Mouse (Mus musculus): ENCODE measurements around the gene Resp18.

Gene Resp18

DNA sequence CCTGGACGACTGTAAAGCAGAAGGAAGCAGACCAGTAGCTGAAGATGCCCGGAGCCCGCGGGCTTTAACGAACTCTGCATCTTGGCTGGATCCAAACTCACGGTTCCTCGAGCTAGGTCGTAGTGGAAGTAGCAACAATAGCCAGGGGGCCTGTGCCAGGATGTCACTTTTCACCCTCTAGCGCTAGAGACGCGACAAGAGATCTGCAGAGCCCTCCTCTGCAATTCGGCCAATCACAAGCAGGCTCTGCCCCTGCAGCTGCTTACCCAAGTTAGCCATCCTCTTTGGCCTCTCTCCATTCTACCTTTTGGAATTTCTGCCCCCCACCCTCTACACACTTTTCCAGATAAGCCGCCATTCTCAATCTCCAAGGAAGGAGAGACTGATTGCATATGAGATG, at the start of gene Resp18:
Resp18 (minus strand) TSS at position 188 of the 400 bp plus-strand sequence.
- no peak for DNase-seq (ENCODE audit: low spot score)

DNA sequence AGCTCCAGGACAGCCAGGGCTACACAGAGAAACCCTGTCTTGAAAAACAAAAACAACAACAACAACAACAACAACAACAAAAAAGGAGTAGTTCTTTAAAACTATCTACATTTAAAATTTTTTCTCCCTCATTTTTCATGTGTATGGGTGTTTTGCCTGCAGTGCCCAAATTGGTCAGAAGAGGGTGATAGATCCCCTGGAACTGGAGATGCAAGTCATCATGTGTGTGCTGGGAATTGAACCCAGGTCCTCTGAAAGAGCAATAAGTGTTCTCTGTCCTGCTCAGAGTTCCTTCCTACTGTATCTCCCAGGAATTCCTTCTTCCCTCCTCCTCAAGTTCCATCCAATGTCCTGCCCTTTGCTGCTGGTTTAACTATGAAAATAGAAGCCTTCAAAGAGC, 49.2 kb upstream of the Resp18 start:
- no peak for DNase-seq (ENCODE audit: low spot score)

DNA sequence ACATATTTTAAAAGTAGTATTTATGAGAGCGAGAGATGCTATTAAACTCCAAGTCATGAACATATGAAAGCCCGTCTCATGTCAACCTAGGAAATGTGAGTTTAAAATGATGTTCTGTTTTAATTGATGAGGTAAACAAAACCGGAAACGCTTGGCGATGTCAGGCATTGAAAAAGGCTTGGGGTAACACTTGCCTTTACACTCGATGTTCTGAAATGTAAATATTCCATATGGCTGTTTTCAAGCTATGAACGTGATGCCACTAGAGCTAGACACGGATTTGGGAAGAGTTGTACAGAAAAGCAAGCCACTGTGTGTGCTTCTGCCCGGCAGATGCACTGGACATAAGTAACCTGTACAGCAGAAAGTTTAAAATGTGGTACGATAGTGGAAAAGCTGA, 41.0 kb upstream of the Resp18 start:
- no peak for DNase-seq (ENCODE audit: low spot score)

DNA sequence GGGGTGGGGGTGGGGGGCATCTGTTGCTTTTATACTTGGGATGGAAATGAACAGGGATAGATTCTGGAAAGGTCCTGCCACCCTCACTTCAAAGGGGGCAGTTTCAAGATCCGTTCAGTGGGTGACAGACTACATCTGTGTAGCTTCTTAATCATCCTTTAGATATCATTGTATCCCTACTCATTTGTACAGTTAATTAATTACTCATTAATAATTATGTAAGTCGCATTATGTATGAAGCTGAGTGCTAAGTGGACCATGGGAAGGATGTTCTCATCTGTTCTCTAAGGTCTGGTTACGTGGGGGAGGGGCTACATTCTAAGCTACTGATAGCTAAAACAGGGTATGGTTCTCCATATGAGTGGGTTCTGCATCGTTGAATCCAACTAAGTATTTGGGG, 40.5 kb upstream of the Resp18 start:
- DNase-seq (ENCODE audit: low spot score), result no peak

DNA sequence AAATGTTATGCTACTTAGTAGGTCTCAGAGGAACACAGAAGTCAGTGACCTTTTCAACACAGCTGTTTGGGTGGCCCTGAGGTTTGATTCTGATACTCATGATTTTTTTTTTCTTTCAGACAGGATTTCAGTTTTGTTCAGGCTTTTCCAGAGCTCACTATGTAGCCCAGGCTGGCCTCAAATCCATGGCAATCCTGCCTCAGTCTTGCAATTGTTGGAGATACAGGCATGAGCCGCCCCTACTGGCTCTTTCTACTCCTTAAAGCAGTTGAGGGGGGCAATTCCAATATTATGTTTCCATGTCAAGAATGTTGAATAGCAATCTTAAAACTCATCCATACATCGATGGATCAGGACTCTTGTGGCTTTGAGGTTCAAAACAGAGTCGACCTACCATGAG, 40.1 kb upstream of the Resp18 start:
- no peak for DNase-seq (ENCODE audit: low spot score)

DNA sequence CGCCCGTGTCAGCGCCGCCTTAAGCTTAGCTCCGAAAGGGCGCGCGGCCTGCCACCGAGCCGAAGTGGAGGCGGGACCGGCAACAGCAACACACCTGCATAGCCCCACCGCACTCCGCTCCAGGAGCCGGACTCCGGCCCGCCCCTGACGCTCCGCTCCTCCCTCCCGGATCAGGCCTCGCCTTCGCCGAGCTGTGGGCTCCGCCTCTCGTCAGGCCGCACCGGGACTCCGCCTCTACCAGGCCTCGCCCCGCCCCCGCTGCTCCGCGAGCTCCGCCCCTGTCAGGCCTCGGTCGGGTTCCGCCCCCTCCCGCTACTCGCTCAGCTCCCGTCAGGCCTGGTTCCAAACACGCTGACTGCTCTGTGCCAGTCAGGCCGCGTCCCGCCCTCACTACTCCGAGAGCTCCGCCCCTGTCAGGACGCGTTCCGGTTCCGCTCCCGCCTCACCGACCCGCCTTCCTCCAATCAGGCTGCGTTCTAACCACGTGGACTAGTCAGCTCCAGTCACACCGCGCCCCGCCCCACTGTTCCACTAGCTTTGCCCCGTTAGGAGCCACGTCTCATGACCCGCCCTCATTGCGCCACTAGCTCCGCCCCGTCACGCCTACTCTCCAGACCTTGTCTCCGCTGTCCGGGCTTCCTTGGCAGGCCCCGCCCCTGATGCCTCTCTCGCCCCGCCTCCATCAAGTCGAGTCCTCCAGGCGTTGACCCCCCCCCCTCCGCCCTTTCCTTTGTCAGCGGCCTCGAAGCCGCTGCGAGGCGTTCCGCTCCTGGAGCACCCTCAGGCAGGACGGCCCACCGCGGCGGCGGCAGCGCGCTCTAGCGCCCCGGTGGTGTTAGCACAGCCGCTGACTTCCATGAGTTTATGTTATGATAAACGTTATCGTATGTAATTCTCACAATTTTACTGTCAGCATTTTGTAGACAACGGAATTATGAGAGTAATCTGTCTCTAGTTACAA, 39.3 kb upstream of the Resp18 start, which contains the start of gene Dnpep:
Dnpep (minus strand) TSS at position 750 of the 961 bp plus-strand sequence.
- DNase-seq (ENCODE audit: low spot score), result peak; percentile 99

DNA sequence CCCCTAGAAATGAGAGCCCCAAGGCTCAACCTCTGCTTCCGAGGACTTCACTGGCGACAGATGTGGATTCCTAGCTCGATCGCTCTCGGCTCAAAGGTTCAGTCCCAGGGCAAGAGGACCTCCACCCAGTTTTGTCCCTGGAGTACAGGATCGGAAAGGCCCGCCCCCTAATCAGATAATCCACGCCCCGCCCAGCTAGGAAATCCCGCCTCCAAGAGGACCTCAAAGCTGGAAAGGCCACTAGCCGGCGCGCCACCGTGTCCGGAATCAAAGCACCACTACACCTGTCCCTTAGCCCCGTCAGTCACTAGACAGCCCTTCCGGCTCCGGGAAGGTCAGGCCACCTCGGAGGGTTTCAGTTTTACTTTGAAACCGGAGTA, 38.6 kb upstream of the Resp18 start:
- peak; percentile 87 for DNase-seq (ENCODE audit: low spot score)

DNA sequence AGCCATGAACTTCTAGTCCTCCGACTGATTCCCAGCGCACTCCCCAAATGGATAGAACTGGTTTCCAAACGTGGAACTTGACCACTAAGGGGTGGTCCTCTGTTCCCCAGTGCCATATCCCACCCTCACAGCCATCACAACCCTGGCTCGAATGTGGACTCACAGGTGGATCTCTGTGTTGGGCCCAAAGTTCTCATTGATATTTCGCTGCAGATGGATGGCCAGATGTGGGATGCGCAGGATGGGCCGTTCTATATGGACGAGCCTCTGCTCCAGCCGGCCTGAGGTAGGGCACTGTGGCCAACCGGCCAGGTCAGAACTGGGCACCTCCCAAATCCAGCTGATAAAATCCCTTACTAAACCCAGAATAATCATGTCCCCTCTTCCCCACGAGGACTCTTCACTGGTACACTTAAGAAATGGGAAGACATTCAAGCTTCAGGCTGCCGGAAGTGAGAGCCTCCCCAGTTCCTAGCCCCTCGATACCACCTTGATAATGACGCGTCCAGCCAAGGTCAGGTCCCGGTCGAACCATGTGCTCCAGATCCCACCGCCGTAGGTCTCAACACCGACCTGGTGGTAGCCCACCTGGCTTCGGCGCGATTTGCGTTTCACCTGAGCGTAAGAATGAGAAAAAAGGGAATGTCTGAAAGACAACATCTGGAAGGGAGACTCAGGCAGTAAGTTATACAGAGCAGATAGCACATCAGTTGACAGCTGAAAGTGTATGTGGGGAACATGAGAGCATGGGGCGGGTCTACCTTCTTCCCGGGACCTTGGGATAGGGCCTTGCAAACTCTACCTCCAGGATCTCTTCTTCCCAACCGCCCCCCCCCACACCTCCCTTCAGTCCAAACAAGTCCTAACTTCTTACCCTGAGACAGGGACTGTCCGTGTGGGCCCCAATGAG, 37.5 kb upstream of the Resp18 start:
- no peak for DNase-seq (ENCODE audit: low spot score)

DNA sequence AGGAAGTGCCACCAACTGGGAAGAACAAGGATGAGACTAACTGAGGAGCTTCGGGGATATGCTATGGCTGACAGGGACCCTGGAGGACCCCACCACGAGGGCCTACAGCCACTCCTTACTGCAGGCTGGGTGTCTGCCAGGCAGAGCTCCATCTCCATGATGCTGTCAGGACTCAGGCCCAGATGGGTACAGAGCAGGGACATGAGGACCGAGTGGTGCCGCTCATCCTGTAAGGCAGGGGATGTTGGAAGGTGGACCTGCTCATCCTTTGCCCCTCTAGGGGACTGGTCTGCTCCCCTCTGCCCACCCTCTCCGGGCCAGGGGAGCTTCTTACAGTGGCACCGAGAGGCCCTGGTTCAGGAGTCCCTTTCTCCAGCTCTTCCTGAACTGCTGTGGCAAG, 36.8 kb upstream of the Resp18 start:
- no peak for DNase-seq (ENCODE audit: low spot score)

DNA sequence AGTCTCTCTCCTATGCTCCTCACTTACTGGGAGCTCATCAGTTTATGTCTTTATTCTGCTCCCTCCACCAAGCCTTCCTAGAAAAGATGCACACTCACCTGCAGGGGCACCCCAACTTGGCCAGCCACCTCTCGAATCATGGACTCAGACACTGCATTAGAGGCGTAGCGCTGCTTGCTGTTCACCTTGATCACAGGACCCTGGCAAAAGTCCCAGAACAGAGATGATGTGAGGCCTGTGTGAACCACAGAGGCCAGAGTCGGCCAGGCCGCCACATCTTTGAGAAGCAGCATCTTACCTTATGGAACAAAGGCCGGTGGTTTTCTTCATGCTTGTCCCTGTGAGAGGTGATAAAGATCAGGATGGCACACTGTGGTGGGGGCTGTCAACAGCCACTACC, 33.5 kb upstream of the Resp18 start:
- no peak for DNase-seq (ENCODE audit: low spot score)

DNA sequence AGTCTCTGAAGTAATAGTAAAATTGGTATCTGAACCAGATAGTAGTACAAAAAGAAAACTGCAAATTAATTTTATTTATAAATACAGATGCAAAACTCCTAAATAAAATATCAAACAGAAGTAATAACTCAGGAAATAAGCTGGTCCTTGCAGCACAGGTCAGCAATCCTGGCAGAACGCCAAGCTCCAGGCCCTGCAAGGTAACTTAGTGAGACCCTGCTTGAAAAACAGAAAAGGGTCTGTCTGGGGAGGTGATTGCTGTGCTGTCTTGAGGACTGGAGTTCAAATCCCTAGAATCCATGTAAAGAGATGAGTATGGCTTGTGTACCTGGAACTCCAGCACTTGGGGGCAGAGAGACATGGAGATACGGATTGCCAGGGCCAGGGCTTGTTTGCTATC, 26.4 kb upstream of the Resp18 start:
- no peak for DNase-seq (ENCODE audit: low spot score)

DNA sequence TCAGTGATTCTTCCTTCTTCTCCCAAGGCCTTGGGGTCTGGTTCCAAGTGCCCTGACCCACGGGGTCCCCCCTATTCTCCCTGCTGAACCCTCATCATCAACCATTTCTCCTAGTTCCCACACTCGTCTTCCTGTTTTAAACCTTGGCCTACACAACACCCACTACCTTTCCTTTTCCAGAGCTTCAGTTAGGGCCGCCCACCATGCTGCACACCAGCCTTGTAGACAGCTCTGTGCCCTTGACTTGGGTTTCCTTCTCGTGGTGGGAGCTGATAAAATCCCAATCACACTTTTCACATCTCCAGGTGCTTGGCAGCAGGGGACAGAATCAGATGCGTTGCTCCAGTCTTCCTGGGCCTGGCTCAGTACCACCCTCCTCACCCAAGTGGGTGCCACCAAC, 16.1 kb upstream of the Resp18 start:
- no peak for DNase-seq (ENCODE audit: low spot score)

DNA sequence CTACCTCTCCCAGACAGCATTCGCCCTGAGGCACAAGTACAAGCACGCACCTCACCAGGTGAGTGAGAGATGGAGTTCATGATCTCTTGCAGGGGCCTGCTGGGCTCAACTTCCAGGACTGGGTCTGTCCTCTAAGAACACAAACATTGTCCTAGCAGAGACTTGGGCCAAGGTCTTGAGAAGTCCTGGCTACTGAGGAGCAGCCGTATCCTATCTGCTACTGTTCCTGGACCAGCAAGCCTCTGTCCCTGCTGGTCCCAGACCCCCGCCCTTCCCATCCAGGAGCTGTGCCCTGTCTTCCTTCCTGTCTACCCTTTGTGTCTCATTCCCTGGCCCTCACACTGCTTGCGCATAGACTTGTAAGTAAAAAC, 15.1 kb upstream of the Resp18 start:
- no peak for DNase-seq (ENCODE audit: low spot score)

DNA sequence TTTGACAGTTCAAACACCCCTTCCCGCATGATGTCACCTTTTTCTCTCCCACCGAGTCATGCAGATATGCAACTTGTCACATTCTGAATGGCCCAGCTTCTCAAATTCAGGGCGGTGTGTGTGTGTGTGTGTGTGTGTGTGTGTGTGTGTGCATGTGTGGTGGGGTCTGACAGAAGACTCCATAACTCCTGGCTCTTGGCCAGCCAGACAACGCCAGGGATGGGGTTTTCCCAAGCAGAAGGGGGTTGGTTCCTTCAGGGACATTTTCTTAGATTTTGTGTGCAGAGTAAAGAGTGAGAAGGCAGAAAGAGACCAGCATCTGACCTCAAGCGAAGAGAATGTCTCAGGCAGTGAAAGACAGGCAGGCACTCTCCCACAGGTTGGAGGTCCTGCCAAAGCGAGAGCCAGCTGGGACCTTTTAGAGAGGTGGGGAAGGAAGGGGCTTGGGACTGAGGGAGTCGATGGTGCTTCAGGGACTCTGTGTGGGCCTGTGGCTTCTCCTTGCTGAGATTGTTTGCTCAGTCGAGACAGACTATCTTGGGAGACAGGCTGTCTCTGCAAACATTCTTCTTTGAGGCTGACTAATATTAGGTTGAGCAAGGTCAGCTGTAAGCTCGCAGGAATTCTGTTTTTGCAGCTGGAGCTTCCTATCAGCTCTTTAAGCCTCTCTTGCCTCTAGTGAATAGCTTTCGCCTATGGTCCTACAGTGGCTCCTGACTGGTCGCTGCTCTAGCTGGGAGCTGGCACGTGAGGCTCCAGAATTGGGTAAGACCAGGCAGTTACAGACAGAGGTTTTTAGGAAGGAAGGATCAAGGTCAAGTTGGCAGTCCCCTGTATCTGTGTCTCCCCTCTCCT, 14.5 kb upstream of the Resp18 start:
- no peak for DNase-seq (ENCODE audit: low spot score)

DNA sequence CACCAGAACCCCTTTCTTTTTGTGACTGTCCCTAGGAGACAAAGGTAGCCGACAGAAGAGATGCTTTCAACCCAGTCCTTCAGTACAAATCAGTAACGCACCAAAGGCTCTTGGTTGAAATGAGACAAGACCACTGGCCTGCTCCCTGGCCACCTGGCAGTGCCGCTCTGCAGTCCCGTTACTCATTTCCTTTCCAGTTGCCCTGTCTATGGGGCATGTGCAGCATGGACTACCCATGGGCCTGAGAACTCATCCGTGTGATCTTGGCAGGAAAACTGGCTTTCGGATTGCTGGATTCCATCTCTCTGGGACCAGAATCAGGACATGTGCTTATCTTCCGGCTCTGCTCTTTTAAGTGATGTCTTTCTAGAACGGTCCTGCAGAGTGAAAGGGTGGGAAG, 13.1 kb upstream of the Resp18 start:
- no peak for DNase-seq (ENCODE audit: low spot score)

DNA sequence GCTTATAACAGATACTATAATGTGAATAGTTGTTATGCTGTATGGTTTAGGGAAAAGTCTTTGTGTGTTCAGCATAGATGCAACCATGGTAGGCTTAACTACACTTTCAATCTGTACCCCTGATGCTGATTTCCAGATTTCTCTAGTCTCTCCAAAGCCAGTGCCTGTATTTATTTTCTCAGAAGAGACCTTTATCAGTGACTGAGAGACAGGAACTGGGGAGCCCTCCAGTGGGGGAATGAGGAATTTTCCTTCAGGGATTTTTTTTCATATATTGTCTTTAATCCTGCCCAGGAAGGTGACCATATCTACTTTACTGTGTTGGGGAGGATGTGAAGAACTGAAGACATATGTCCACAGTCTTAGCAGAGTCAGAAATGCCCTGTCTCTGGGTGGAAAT, 12.4 kb upstream of the Resp18 start:
- DNase-seq (ENCODE audit: low spot score), result no peak

DNA sequence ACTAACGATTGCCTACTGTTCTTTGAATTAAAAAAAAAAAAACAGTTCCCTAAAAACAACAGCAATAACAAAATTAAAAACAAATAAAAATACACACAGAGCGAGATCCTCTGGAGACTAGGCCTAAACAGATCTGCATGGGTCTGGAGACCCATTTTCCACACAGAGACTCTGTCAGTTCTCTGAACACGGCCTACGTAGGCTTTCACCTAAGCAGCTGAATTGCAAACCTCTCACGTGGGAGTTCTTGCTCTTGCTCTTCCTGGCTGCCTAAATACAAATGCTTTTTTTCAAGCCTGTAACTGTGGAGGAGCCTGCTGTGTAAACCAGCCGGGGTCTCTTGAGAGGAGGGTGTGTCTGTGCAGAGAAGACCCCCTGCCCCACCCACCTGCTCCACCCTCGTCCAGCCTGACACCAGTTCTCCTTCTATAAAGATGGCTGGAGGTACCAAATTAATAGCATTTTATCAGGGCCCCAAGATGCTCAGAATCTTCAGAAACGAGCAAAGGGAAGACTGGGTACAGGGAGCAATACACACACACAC, 11.7 kb upstream of the Resp18 start:
- no peak for DNase-seq (ENCODE audit: low spot score)

DNA sequence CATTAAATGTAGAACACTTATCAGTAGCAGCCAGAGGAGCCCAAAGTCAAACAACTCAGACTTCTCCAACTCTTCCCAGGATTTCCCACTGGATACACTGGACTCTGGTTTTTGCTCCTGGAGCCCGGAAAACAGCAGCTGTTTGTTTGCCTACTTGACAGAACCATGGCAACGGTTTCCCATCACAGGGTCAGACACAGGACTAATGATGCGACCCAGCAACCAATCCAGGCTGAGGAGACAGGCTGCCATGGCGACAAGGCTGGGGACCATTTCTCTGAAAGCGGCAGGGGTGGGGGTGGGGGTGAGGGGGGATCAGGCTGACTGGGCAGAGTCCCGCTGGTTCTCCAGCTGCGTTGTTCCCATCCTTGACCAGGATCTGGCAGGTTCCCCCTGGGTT, 11.2 kb upstream of the Resp18 start:
- no peak for DNase-seq (ENCODE audit: low spot score)

DNA sequence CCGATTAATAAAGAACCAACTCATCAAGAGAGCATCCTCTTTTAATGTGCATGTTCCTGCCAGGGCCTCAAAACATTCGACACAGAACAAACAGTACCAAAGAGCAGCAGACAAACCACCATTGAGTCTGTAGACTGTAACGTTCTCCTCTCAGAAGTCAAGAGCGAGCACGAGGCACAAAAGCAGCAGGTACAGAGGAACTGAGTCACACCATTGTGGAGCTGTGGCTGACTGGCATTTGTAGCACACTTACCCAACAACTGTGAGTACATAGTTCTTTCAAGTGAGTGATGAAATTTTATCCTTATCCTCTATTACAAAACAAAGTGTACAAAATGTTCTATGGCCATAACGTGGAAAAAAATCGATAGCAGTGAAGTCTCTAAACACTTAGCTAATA, 6.7 kb upstream of the Resp18 start:
- no peak for DNase-seq (ENCODE audit: low spot score)

DNA sequence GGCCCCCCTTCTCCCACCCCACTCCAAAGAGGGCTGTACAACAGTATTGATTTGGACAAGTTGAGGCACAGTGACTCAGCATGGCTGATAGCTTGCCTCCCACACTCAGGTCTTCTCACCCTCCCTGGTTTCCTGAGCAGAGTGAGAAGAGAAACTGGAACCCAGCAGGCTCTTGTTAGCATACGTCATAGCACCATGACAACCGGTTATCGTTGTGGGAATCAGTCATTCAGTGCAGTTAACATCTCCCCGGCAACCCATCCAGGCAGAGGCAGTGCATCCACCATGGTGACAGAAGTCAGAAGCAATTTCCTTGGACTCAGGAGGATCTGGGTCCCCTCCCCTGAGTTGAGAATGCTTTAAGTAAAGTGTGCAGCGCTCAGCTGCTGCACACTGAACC, 4.8 kb upstream of the Resp18 start:
- no peak for DNase-seq (ENCODE audit: low spot score)
